Mouse (Mus musculus): ENCODE measurements around the gene Ephb2. TPM values are rescaled to one million over a fixed set of nuclear protein-coding genes. Genes with fewer than 3 reads are reported as not detected.
A peak's percentile ranks its signal among the peaks of the same experiment; 100 is the strongest.

Gene Ephb2
- polyA plus RNA-seq, 1 experiment from 2014 or later: 4.2 TPM

- Histone ChIP-seq H3K27me3 (ENCODE audit: insufficient read depth, poor library complexity, severe bottlenecking) (peaks cover 21% of the 10 kb centered on the region; the same call in 1 of the 2 replicates), H3K36me3 (peaks cover 5% of the 10 kb centered on the region; the same call in 1 of the 2 replicates), H3K4me3 (no peak overlapping the region), H3K9me3 (no peaks in the 10 kb centered on the region), H3K4me1 (peaks cover 37% of the 10 kb centered on the region), H3K27ac (peak overlapping the region; percentile 42; the same call in 1 of the 2 replicates)
- no peak for DNase-seq (ENCODE audit: low spot score)
- WGBS: 44% methylated on average over 7 of the region's 7 CpGs
Observed at GRCm38 (mm10) chr4:136765080-136765479, 70.7 kb downstream of the Ephb2 start.

- Histone ChIP-seq H3K27me3 (ENCODE audit: insufficient read depth, poor library complexity, severe bottlenecking) (peaks cover 25% of the 10 kb centered on the region), H3K4me3 (no peak overlapping the region), H3K4me1 (peaks cover 32% of the 10 kb centered on the region), H3K36me3 (peaks cover 8% of the 10 kb centered on the region; the same call in 1 of the 2 replicates), H3K27ac (peak overlapping the region; percentile 24; the same call in 1 of the 2 replicates), H3K9me3 (no peaks in the 10 kb centered on the region)
- no peak for DNase-seq (ENCODE audit: low spot score)
- WGBS: 30% methylated on average over 5 of the region's 5 CpGs
Observed at GRCm38 (mm10) chr4:136763349-136763748, 72.4 kb downstream of the Ephb2 start.

- DNase-seq (ENCODE audit: low spot score): no peak
- WGBS: 70% methylated on average over 18 of the region's 18 CpGs
- Histone ChIP-seq H3K36me3 (0 out of 2 replicates have a peak, but pooled peaks cover 3% of the 10 kb centered on the region), H3K27ac (0 out of 2 replicates have a peak overlapping the region, but pooled peaks have one; percentile 47), H3K4me3 (no peak overlapping the region), H3K4me1 (peaks cover 44% of the 10 kb centered on the region), H3K27me3 (ENCODE audit: insufficient read depth, poor library complexity, severe bottlenecking) (peaks cover 40% of the 10 kb centered on the region), H3K9me3 (no peaks in the 10 kb centered on the region)
Observed at GRCm38 (mm10) chr4:136761713-136762380, 73.9 kb downstream of the Ephb2 start.

DNA sequence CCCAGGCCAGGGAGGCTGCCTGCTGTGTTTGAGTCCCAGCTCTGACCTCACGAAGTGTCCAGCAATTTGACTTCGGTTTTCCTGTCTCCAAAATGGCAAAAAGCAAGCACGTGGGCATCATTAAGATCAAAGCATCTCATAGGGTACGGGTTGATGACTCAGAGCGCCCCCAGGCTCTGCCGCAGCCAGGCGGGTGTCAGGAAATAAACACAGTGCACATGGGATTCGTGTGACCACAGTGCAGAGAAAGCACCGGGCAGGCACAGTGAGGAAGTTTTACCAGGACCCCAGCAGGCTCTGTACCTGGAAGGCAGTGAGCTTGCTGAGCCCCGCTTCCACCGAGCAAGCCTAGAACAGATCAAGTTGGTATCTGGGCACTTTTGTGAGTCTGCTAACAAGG lies 74.9 kb downstream of the Ephb2 start:
- Histone ChIP-seq H3K9me3 (no peaks in the 10 kb centered on the region), H3K36me3 (0 out of 2 replicates have a peak, but pooled peaks cover 3% of the 10 kb centered on the region), H3K4me3 (no peak overlapping the region), H3K27ac (no peak overlapping the region), H3K27me3 (ENCODE audit: insufficient read depth, poor library complexity, severe bottlenecking) (peaks cover 42% of the 10 kb centered on the region), H3K4me1 (peaks cover 44% of the 10 kb centered on the region)
- 73% methylated on average over 11 of the region's 11 CpGs for WGBS
- no peak for DNase-seq (ENCODE audit: low spot score)

DNA sequence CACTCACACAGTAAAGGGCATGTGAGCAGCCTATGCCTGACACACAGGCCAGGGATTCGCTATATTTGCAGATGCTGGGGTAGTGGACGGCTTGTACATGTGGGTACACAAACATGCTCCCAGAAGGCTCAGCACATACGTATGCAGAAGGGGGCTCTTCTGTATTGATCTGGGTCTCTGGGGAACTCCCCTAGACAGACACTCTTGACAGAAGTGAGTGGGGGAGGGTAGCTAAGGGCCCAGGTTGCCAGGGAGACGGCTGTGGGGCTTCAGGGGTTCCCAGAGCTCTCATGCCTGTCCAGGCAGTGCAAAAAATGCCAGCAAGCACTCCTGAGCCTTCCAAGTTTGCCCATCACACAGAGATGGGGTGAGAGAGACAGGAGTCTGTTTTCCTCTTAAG lies 78.7 kb downstream of the Ephb2 start:
- H3K4me1 ChIP-seq: peaks cover 39% of the 10 kb centered on the region
- peaks cover 66% of the 10 kb centered on the region for H3K27me3 ChIP-seq (ENCODE audit: insufficient read depth, poor library complexity, severe bottlenecking)
- H3K36me3 ChIP-seq: 0 out of 2 replicates have a peak, but pooled peaks cover 3% of the 10 kb centered on the region
- H3K4me3 ChIP-seq: no peak overlapping the region
- H3K9me3 ChIP-seq: no peaks in the 10 kb centered on the region
- WGBS: 66% methylated on average over 4 of the region's 4 CpGs
- no peak for DNase-seq (ENCODE audit: low spot score)
- H3K27ac ChIP-seq: 0 out of 2 replicates have a peak overlapping the region, but pooled peaks have one; percentile 31

DNA sequence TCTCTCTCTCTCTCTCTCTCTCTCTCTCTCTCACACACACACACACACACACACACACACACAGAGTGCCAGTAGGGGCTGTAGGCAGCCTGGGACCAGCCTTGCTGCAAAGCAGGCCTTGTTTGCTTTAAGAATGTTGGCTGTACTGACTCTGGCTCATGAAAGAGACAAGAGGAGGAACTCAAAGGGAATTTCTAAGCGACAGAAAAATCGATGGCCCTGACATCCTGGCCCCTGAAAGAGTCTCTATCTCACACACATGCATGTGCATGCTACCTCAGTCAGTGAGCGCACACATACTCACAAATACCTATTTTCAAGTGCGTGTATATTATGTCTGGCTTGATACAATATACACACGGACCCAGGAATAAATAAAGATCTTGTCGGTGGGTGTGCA lies 79.3 kb downstream of the Ephb2 start:
- no peak for DNase-seq (ENCODE audit: low spot score)
- 63% methylated on average over 6 of the region's 6 CpGs for WGBS
- Histone ChIP-seq H3K9me3 (no peaks in the 10 kb centered on the region), H3K4me1 (peaks cover 41% of the 10 kb centered on the region), H3K27me3 (ENCODE audit: insufficient read depth, poor library complexity, severe bottlenecking) (peaks cover 70% of the 10 kb centered on the region), H3K36me3 (0 out of 2 replicates have a peak, but pooled peaks cover 3% of the 10 kb centered on the region), H3K27ac (no peak overlapping the region), H3K4me3 (no peak overlapping the region)

DNA sequence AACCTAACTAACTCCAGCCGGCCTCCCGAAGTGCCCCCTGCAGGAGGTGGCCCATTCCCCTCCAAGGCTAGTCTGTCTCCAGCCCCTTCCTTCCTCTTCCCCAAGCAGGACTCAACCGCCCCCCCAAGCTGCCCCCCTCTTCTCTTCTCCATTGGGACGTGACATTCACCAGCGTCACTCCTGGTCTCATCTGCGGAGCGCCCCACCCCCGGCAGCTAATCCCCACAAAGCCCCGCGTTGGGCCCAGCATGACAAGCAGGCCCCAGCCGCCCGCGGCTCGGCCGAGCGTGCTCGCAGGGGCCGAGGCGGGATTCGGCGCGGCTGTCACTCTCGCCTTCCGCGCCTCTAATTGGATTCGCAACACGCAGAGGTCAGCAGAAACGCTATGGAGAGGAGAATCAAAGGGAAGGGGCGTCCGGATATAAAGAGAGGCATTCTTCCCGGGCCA lies 80.4 kb downstream of the Ephb2 start:
- H3K27me3 ChIP-seq (ENCODE audit: insufficient read depth, poor library complexity, severe bottlenecking): peaks cover 70% of the 10 kb centered on the region
- H3K4me1 ChIP-seq: peaks cover 52% of the 10 kb centered on the region
- no peak for DNase-seq (ENCODE audit: low spot score)
- peak overlapping the region; percentile 57 for H3K4me3 ChIP-seq
- WGBS: under 1% methylated on average over 31 of the region's 31 CpGs
- H3K27ac ChIP-seq: peak overlapping the region; percentile 84
- no peaks in the 10 kb centered on the region for H3K9me3 ChIP-seq
- 0 out of 2 replicates have a peak, but pooled peaks cover 3% of the 10 kb centered on the region for H3K36me3 ChIP-seq

DNA sequence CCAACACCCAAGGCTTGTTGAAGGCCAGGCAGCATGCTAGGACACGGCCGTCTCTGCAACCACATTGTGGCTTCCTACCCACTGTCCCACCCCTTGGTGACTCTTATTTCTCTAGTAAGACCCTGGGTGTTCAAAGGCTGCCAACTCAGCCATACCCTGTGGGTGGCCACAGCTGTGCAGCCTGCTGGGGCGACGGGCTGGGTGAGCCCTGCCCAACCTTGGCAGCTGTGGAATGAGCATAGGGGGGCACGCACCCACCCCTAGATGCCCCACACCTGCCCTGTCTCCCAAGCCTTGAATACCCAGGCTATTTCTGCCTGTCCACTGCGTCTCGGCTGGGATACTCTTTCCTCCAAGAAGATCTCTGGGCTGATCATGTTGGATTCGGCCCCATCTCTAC lies 81.5 kb downstream of the Ephb2 start:
- peaks cover 77% of the 10 kb centered on the region for H3K27me3 ChIP-seq (ENCODE audit: insufficient read depth, poor library complexity, severe bottlenecking)
- H3K27ac ChIP-seq: no peak overlapping the region
- H3K4me1 ChIP-seq: peaks cover 63% of the 10 kb centered on the region
- no peak overlapping the region for H3K4me3 ChIP-seq
- 0 out of 2 replicates have a peak, but pooled peaks cover 3% of the 10 kb centered on the region for H3K36me3 ChIP-seq
- DNase-seq (ENCODE audit: low spot score): no peak
- H3K9me3 ChIP-seq: no peaks in the 10 kb centered on the region
- 89% methylated on average over 8 of the region's 8 CpGs for WGBS

DNA sequence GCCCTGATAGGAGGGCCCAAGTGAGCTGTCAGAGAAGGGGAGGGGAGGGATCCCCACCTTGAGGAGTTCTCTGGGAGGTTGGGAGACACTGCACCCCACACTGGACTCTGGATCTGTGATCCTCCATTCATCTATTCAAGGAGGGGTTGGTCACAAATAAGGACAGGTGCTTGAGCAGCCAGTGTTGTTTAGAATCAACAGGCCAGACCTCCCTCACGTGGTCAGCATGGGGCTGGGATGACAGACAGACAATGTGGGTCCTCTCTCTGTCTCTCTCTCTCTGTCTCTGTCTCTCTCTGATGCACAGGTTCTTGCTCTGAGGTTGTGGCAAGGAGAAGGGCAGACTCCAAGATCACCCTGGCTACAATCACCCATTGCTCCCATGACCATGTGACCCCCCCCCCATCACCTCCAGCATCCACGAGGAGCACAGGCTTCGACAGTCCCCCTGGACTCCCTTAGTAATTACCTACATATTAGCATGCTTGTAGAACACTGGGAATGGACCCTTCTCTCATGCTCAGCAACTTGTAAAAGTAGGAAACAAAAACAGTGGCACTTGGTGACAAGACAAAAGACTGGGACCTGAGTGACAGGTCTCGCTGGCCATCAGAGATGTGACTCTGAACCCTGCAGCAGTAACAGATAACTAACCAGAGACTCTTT lies 84.3 kb downstream of the Ephb2 start:
- Histone ChIP-seq H3K27ac (peak overlapping the region; percentile 52; the same call in 1 of the 2 replicates), H3K4me3 (no peak overlapping the region), H3K4me1 (peaks cover 67% of the 10 kb centered on the region), H3K36me3 (no peaks in the 10 kb centered on the region), H3K27me3 (ENCODE audit: insufficient read depth, poor library complexity, severe bottlenecking) (peaks cover 65% of the 10 kb centered on the region), H3K9me3 (no peaks in the 10 kb centered on the region)
- DNase-seq (ENCODE audit: low spot score): no peak
- WGBS: 39% methylated on average over 4 of the region's 4 CpGs

DNA sequence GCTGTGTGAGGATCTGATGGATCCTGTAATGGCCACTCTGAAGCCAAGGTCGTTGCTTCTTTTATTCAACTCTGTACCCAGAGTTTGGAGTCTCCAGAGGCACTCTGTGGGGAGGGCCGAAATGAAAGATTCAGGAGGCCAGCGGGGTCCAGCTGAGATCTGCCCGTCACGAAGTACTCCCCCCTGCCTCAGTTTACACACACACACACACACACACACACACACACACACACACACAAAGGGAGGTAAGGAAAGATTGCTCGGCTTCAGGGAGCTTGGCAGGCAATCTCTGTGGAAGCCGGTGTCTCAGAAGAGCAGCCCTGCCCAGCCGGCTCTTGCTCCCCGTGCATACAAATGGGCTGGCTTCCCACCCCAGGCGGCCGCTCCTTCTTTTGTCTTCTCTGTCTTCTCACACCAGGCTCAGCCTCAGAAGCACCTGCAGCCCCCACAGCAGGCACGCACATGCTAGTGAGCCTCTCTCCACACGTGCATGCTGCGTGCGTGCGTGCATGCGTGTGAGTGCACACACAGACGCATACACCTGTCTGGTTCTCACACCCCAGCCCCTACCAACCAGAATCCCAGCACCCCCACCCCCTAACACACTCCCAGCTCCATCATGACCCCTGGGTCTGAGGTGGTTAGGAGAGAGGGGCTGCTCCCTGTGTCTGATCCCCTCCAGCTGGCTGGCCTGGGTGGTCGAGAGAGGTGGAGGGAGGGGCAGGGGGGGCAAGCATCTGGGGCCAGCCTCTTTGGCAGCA lies 85.0 kb downstream of the Ephb2 start:
- Histone ChIP-seq H3K4me1 (peaks cover 65% of the 10 kb centered on the region), H3K4me3 (no peak overlapping the region; the same call in 1 of the 2 replicates), H3K36me3 (no peaks in the 10 kb centered on the region), H3K27me3 (ENCODE audit: insufficient read depth, poor library complexity, severe bottlenecking) (peaks cover 65% of the 10 kb centered on the region), H3K27ac (peak overlapping the region; percentile 52; the same call in 1 of the 2 replicates), H3K9me3 (no peaks in the 10 kb centered on the region)
- 19% methylated on average over 19 of the region's 19 CpGs for WGBS
- no peak for DNase-seq (ENCODE audit: low spot score)

GRCm38 (mm10) chr4:136749851-136750577 lies 85.8 kb downstream of the Ephb2 start:
- Histone ChIP-seq H3K27me3 (ENCODE audit: insufficient read depth, poor library complexity, severe bottlenecking) (peaks cover 70% of the 10 kb centered on the region), H3K9me3 (no peaks in the 10 kb centered on the region)
- WGBS: 30% methylated on average over 19 of the region's 19 CpGs

DNA sequence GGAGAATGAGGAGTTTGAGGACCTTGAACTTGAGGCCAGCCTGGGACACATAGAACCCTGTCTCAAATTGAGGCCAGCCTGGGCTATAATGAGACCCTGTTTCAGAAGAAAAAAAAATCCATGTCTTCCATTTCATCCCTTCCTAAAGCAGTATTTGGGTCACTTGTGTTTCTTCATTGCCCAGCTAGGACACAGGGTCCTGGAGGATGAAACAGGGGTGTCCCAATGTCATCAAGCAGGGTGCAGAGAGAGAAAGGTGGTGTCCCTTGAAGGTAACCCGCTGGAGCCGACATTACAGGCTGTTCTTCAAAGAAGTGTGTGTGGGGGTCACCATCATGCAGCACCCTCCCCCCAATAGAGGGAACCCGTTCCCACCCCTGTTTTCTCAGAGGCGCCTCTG lies 86.4 kb downstream of the Ephb2 start:
- H3K27ac ChIP-seq: peak overlapping the region; percentile 71; the same call in 1 of the 2 replicates
- peaks cover 52% of the 10 kb centered on the region for H3K4me1 ChIP-seq
- no peak for DNase-seq (ENCODE audit: low spot score)
- no peaks in the 10 kb centered on the region for H3K9me3 ChIP-seq
- WGBS: 50% methylated on average over 4 of the region's 4 CpGs
- peaks cover 70% of the 10 kb centered on the region for H3K27me3 ChIP-seq (ENCODE audit: insufficient read depth, poor library complexity, severe bottlenecking)
- H3K4me3 ChIP-seq: no peak overlapping the region
- no peaks in the 10 kb centered on the region for H3K36me3 ChIP-seq

More at GRCm38 (mm10) chr4:136749851-136750577, 85.8 kb downstream of the Ephb2 start:
- Histone ChIP-seq H3K36me3 (no peaks in the 10 kb centered on the region), H3K4me3 (no peak overlapping the region), H3K27ac (peak overlapping the region; percentile 71), H3K4me1 (peaks cover 57% of the 10 kb centered on the region)
- no peak for DNase-seq (ENCODE audit: low spot score)

All from heart, embryonic 10.5 days (tissue).